In the genomic region with DNA sequence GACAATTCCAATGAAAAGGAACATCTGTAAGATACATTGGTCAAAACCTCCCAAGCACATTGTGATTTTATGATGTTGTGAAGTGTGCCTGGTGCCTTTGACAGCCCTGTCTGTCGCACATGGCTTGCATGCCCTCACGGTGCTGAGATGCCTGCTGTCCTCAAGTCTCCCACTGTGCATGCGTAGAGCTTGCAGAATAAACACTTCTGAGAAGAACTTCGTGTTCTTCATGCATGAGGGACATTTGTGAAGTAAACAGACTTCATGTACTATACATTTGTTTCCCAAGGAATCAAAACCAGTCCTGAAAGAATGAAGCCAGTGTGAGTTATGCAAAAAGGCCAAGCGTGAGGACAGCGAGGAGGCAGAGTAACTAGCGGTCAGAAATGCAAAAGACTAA, we compare ENCODE assay signal across 20 mouse cellular contexts.
DNase-seq lines count a peak whose midpoint lies in the region; ATAC-seq and TF ChIP-seq lines count a peak whose summit lies in the region.
"Had no signal": no experiment of that assay in that cellular context is flagged by ENCODE, and none has a peak within 500 bp of the region (broad histone marks: within the 10 kb centered on the region; RNA-seq: fewer than 3 reads in every experiment).

No protein-coding gene starts in this region.

- peak overlapping the region; percentile 72; the same call in 1 of the 2 replicates for H3K27ac ChIP-seq in gastrocnemius, adult 2 months
- H3K27ac ChIP-seq in limb, embryonic 13.5 days: 0 out of 2 replicates have a peak overlapping the region, but pooled peaks have one; percentile 28
- no peak overlapping the region for H3K27ac ChIP-seq in limb, embryonic 10.5 days
- H3K27ac ChIP-seq: forebrain, embryonic 13.5 days; hindbrain, embryonic 10.5 days; hindbrain, embryonic 15.5 days had no signal

- H3K9me3 ChIP-seq in limb, embryonic 13.5 days: no peaks in the 10 kb centered on the region
- no peaks in the 10 kb centered on the region for H3K9me3 ChIP-seq in limb, embryonic 10.5 days (replicated peaks)
- H3K9me3 ChIP-seq: forebrain, embryonic 13.5 days; hindbrain, embryonic 10.5 days; hindbrain, embryonic 15.5 days had no signal

- no peak overlapping the region for H3K9ac ChIP-seq in limb, embryonic 13.5 days
- H3K9ac ChIP-seq: forebrain, embryonic 13.5 days; hindbrain, embryonic 15.5 days had no signal

- TF ChIP-seq CTCF in gastrocnemius, adult 2 months (IDR thresholded peaks at IDR 0.05): no peak

- H3K27me3 ChIP-seq in limb, embryonic 13.5 days: no peaks in the 10 kb centered on the region
- H3K27me3 ChIP-seq in limb, embryonic 10.5 days (ENCODE audit: low read depth, poor library complexity, severe bottlenecking): no peaks in the 10 kb centered on the region
- H3K27me3 ChIP-seq: forebrain, embryonic 13.5 days; hindbrain, embryonic 15.5 days had no signal

- WGBS in limb, embryonic 13.5 days: 70% methylated on average over 7 of the region's 7 CpGs
- WGBS in limb, embryonic 10.5 days: 80% methylated on average over 7 of the region's 7 CpGs

- DNase-seq in gastrocnemius, adult 2 months: no peak
- DNase-seq in gastrocnemius, postnatal 10 days: no peak
- DNase-seq in limb, embryonic 10.5 days (ENCODE audit: low spot score): no peak
- peak; percentile 29 for DNase-seq in lung, postnatal 36 days
- DNase-seq in lung, postnatal 14 days: no peak
- no peak for DNase-seq in cerebellum, postnatal 4 days (ENCODE audit: low spot score in 2 of 2)
- DNase-seq: adrenal gland, postnatal 25 days; cerebellum, adult 11-12 months; cerebellum, adult 9-11 months; heart, postnatal 14 days; kidney, adult 2 months; kidney, postnatal 10 days; midbrain, embryonic 14.5 days; thymus, postnatal 14 days had no signal

- H3K4me2 ChIP-seq in limb, embryonic 13.5 days (replicated peaks): no peak overlapping the region
- H3K4me2 ChIP-seq: forebrain, embryonic 13.5 days; hindbrain, embryonic 15.5 days had no signal

- H3K4me1 ChIP-seq in limb, embryonic 13.5 days: peaks cover 12% of the 10 kb centered on the region
- no peaks in the 10 kb centered on the region for H3K4me1 ChIP-seq in limb, embryonic 10.5 days
- H3K4me1 ChIP-seq: forebrain, embryonic 13.5 days; hindbrain, embryonic 10.5 days; hindbrain, embryonic 15.5 days had no signal

- no peak overlapping the region for H3K4me3 ChIP-seq in gastrocnemius, adult 2 months
- H3K4me3 ChIP-seq in limb, embryonic 13.5 days: no peak overlapping the region
- no peak overlapping the region for H3K4me3 ChIP-seq in limb, embryonic 10.5 days
- H3K4me3 ChIP-seq: forebrain, embryonic 13.5 days; hindbrain, embryonic 10.5 days; hindbrain, embryonic 15.5 days had no signal

- ATAC-seq in limb, embryonic 13.5 days (ENCODE audit: low FRiP score, low read depth): no peak
- no peak for ATAC-seq in activated CD4-positive, CD25-positive, alpha-beta regulatory T cell, adult 4 months
- ATAC-seq: forebrain, embryonic 13.5 days; inflammation-experienced regulatory T-cells, adult 6 months had no signal

- no peaks in the 10 kb centered on the region for H3K36me3 ChIP-seq in limb, embryonic 13.5 days
- no peaks in the 10 kb centered on the region for H3K36me3 ChIP-seq in limb, embryonic 10.5 days
- H3K36me3 ChIP-seq: hindbrain, embryonic 10.5 days; hindbrain, embryonic 15.5 days had no signal

- intact Hi-C loops in gastrocnemius, adult 2 months (cut with DNase I): no loop called here
